Mouse (Mus musculus): ENCODE data around the gene Ms4a2. TPM values are rescaled to one million over a fixed set of nuclear protein-coding genes. Genes with fewer than 3 reads are reported as not detected.

The Ms4a2 gene
- polyA plus RNA-seq, 1 experiment from 2014 or later = not detected

Other genes with a start within 250 kb of the Ms4a2 start
- gene Ms4a4a, start 248.2 kb downstream of the Ms4a2 start, polyA plus RNA-seq (2016; fragmentation: Nextera tagmentation; extraction: Ambion mirVana) = 1.5 TPM in 1 of 2 replicates, not detected in the other
- 0.14 TPM in 1 of 2 replicates, not detected in the other for gene Ms4a4c, start 218.9 kb downstream of the Ms4a2 start, polyA plus RNA-seq (2016; fragmentation: Nextera tagmentation; extraction: Ambion mirVana)
- not detected in 2 replicates for gene Ms4a4b, start 180.2 kb downstream of the Ms4a2 start, polyA plus RNA-seq (2016; fragmentation: Nextera tagmentation; extraction: Ambion mirVana)
- 0.23 and 0.69 TPM in 2 replicates for gene Ms4a6c, start 154.4 kb downstream of the Ms4a2 start, polyA plus RNA-seq (2016; fragmentation: Nextera tagmentation; extraction: Ambion mirVana)
- gene Gm8369, start 137.8 kb downstream of the Ms4a2 start, polyA plus RNA-seq (2016; fragmentation: Nextera tagmentation; extraction: Ambion mirVana) = not detected in 2 replicates
- gene Ms4a6b, start 107.2 kb downstream of the Ms4a2 start, polyA plus RNA-seq (2016; fragmentation: Nextera tagmentation; extraction: Ambion mirVana) = 0.60 and 1.1 TPM in 2 replicates
- gene Ms4a4d, start 86.9 kb downstream of the Ms4a2 start, polyA plus RNA-seq (2016; fragmentation: Nextera tagmentation; extraction: Ambion mirVana) = 0.31 and 0.36 TPM in 2 replicates
- gene Ms4a6d, start 18.9 kb downstream of the Ms4a2 start, polyA plus RNA-seq (2016; fragmentation: Nextera tagmentation; extraction: Ambion mirVana) = 0.30 and 0.49 TPM in 2 replicates
- not detected in 2 replicates for gene Ms4a3, start 17.1 kb upstream of the Ms4a2 start, polyA plus RNA-seq (2016; fragmentation: Nextera tagmentation; extraction: Ambion mirVana)
- not detected in 2 replicates for gene Oosp2, start 36.8 kb upstream of the Ms4a2 start, polyA plus RNA-seq (2016; fragmentation: Nextera tagmentation; extraction: Ambion mirVana)
- gene Oosp1, start 67.4 kb upstream of the Ms4a2 start, polyA plus RNA-seq (2016; fragmentation: Nextera tagmentation; extraction: Ambion mirVana) = not detected in 2 replicates
- gene Oosp3, start 73.3 kb upstream of the Ms4a2 start, polyA plus RNA-seq (2016; fragmentation: Nextera tagmentation; extraction: Ambion mirVana) = not detected in 2 replicates
- gene Gif, start 123.8 kb upstream of the Ms4a2 start, polyA plus RNA-seq (2016; fragmentation: Nextera tagmentation; extraction: Ambion mirVana) = not detected in 2 replicates
- gene Mrpl16, start 146.7 kb upstream of the Ms4a2 start, polyA plus RNA-seq (2016; fragmentation: Nextera tagmentation; extraction: Ambion mirVana) = 54.2 and 63.0 TPM in 2 replicates
- 5.6 and 6.3 TPM in 2 replicates for gene Stx3, start 195.7 kb upstream of the Ms4a2 start, polyA plus RNA-seq (2016; fragmentation: Nextera tagmentation; extraction: Ambion mirVana)
- gene Olfr1417, start 215.5 kb upstream of the Ms4a2 start, polyA plus RNA-seq (2016; fragmentation: Nextera tagmentation; extraction: Ambion mirVana) = 0.06 TPM in 1 of 2 replicates, not detected in the other
- not detected in 2 replicates for gene Olfr1418, start 237.3 kb upstream of the Ms4a2 start, polyA plus RNA-seq (2016; fragmentation: Nextera tagmentation; extraction: Ambion mirVana)